Mouse (Mus musculus) limb, embryonic 10.5 days (tissue): ENCODE results near the gene Gm5294. TPM values are rescaled to one million over a fixed set of nuclear protein-coding genes. Genes with fewer than 3 reads are reported as not detected.
A peak's percentile ranks its signal among the peaks of the same experiment; 100 is the strongest.

Experiments
- DNase-seq: peaks from one replicate; pipeline ENCODE4 v3.0.0-alpha.2; 2017; ENCODE audit warnings: low spot score
- H3K27ac ChIP-seq: fragments of 300-500 bp; sonication (generic); 2 replicates; pipeline ENCODE4 v1.5.1; 2016; ENCODE audit warnings: mild to moderate bottlenecking
- H3K27me3 ChIP-seq: fragments of 300-500 bp; sonication (generic); 2 replicates; pipeline ENCODE4 v1.6.1; 2016; ENCODE audit warnings: low read depth, mild to moderate bottlenecking; ENCODE audit not compliant: poor library complexity, severe bottlenecking
- H3K36me3 ChIP-seq: fragments of 300-500 bp; sonication (generic); 2 replicates; pipeline ENCODE4 v1.6.1; 2016; ENCODE audit warnings: mild to moderate bottlenecking, moderate library complexity
- H3K4me1 ChIP-seq: fragments of 300-500 bp; sonication (generic); 2 replicates; pipeline ENCODE4 v1.6.1; 2016
- H3K4me3 ChIP-seq: fragments of 300-500 bp; sonication (generic); 2 replicates; pipeline ENCODE4 v1.5.1; 2016; ENCODE audit warnings: mild to moderate bottlenecking, moderate library complexity
- H3K9me3 ChIP-seq: fragments of 300-500 bp; sonication (generic); replicated peaks from 2 replicates; pipeline ENCODE4 v1.6.1; 2016; ENCODE audit warnings: mild to moderate bottlenecking
- WGBS: fragments of 180-500 bp; shearing (Covaris S2); methylation state at CpG from one replicate; pipeline ENCODE4 v1.1.7; 2016; 5-methylcytosine and 5-hydroxymethylcytosine counted together
- polyA plus RNA-seq: library from polyadenylated mRNA; unstranded; fragments of >200 nt; fragmentation: Nextera tagmentation; extraction: Ambion mirVana; gene quantifications from 2 replicates; pipeline ENCODE4 v1.2.1, GENCODE M21; 2016

The Gm5294 gene
- polyA plus RNA-seq, 1 experiment from 2014 or later: not detected

GRCm38 (mm10) chr5:138852151-138852550 is 32.3 kb downstream of the Gm5294 start:
- H3K27ac ChIP-seq: no peak overlapping the region
- no peak for DNase-seq
- peaks cover 11% of the 10 kb centered on the region for H3K4me1 ChIP-seq
- H3K9me3 ChIP-seq: no peaks in the 10 kb centered on the region
- H3K4me3 ChIP-seq: no peak overlapping the region
- H3K27me3 ChIP-seq: peaks cover 13% of the 10 kb centered on the region; the same call in 1 of the 2 replicates
- WGBS: 60% methylated on average over 4 of the region's 4 CpGs
- H3K36me3 ChIP-seq: no peaks in the 10 kb centered on the region

GRCm38 (mm10) chr5:138853349-138853748 is 33.5 kb downstream of the Gm5294 start:
- no peaks in the 10 kb centered on the region for H3K9me3 ChIP-seq
- no peak for DNase-seq
- no peaks in the 10 kb centered on the region for H3K36me3 ChIP-seq
- H3K4me1 ChIP-seq: peaks cover 2% of the 10 kb centered on the region
- peaks cover 9% of the 10 kb centered on the region; the same call in 1 of the 2 replicates for H3K27me3 ChIP-seq
- WGBS: 84% methylated on average over 2 of the region's 2 CpGs
- no peak overlapping the region for H3K4me3 ChIP-seq
- H3K27ac ChIP-seq: no peak overlapping the region

GRCm38 (mm10) chr5:138857010-138857617 is 37.2 kb downstream of the Gm5294 start:
- DNase-seq: peak; percentile 80
- Histone ChIP-seq H3K36me3 (no peaks in the 10 kb centered on the region), H3K4me3 (no peak overlapping the region), H3K27me3 (no peaks in the 10 kb centered on the region), H3K4me1 (no peaks in the 10 kb centered on the region; the same call in 1 of the 2 replicates), H3K27ac (no peak overlapping the region), H3K9me3 (no peaks in the 10 kb centered on the region)
- 38% methylated on average over 9 of the region's 9 CpGs for WGBS

- no peaks in the 10 kb centered on the region for H3K36me3 ChIP-seq
- H3K27ac ChIP-seq: no peak overlapping the region
- H3K9me3 ChIP-seq: no peaks in the 10 kb centered on the region
- no peak overlapping the region for H3K4me3 ChIP-seq
- WGBS: 72% methylated on average over 13 of the region's 13 CpGs
- no peak for DNase-seq
- H3K27me3 ChIP-seq: no peaks in the 10 kb centered on the region
- H3K4me1 ChIP-seq: no peaks in the 10 kb centered on the region; the same call in 1 of the 2 replicates
These were observed 38.0 kb downstream of the Gm5294 start for GRCm38 (mm10) chr5:138857811-138858251.

GRCm38 (mm10) chr5:138863681-138864146 is 43.8 kb downstream of the Gm5294 start:
- WGBS: 90% methylated on average over 7 of the region's 7 CpGs
- H3K36me3 ChIP-seq: no peaks in the 10 kb centered on the region
- H3K27ac ChIP-seq: no peak overlapping the region
- no peaks in the 10 kb centered on the region for H3K27me3 ChIP-seq
- no peaks in the 10 kb centered on the region for H3K9me3 ChIP-seq
- no peak overlapping the region for H3K4me3 ChIP-seq
- H3K4me1 ChIP-seq: peaks cover 10% of the 10 kb centered on the region; the same call in 1 of the 2 replicates
- no peak for DNase-seq

DNA sequence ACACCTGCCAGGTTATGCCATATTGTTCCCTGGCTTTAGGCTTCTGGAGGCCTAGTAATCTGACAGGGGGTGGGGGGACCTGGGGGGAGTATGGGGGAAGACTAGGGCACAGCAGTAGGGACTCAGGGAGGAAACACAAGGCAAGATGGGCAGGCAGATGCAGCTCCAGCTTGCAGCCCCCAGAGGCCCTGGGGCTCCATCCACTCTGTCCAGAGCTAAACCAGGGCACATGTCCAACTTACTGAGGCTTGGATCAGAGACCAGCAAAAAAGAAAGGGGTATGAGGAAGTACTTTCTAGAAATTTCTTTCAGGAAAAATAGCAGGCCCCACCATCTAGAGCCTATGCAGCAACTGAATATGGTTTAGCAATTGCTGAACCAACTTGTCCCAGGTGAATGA is 44.3 kb downstream of the Gm5294 start:
- H3K27me3 ChIP-seq: no peaks in the 10 kb centered on the region
- DNase-seq: no peak
- no peaks in the 10 kb centered on the region for H3K9me3 ChIP-seq
- H3K27ac ChIP-seq: no peak overlapping the region
- no peak overlapping the region for H3K4me3 ChIP-seq
- H3K4me1 ChIP-seq: peaks cover 11% of the 10 kb centered on the region; the same call in 1 of the 2 replicates
- H3K36me3 ChIP-seq: no peaks in the 10 kb centered on the region

DNA sequence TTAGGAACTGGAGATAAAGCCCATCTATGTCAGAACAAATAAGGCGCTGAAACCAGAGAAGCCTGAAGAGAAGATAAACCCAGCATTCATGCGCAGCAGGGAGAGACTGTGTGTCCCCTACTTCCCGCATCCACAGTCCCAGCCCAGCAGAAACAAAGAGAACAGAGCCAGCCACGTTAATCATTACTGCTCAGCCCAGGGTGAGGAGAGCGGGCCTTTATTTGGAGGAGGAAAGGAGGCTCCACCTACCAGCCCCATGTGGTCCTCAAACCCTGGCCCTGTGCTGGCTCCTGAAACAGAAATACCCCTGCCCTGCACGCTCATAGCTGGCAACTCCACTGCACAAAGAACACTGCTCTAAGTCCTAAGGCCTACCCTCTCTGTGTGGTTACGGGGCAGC is 45.0 kb downstream of the Gm5294 start:
- Histone ChIP-seq H3K27ac (no peak overlapping the region), H3K4me3 (no peak overlapping the region), H3K4me1 (peaks cover 11% of the 10 kb centered on the region; the same call in 1 of the 2 replicates), H3K27me3 (no peaks in the 10 kb centered on the region), H3K36me3 (no peaks in the 10 kb centered on the region), H3K9me3 (no peaks in the 10 kb centered on the region)
- no peak for DNase-seq
- WGBS: 69% methylated on average over 7 of the region's 7 CpGs

GRCm38 (mm10) chr5:138865637-138866036 is 45.8 kb downstream of the Gm5294 start:
- H3K36me3 ChIP-seq: no peaks in the 10 kb centered on the region
- no peaks in the 10 kb centered on the region for H3K9me3 ChIP-seq
- H3K27me3 ChIP-seq: no peaks in the 10 kb centered on the region
- 73% methylated on average over 4 of the region's 4 CpGs for WGBS
- peaks cover 11% of the 10 kb centered on the region; the same call in 1 of the 2 replicates for H3K4me1 ChIP-seq
- no peak for DNase-seq
- H3K4me3 ChIP-seq: no peak overlapping the region
- no peak overlapping the region for H3K27ac ChIP-seq

Other genes with a start within 250 kb of the Gm5294 start
- gene Zfp68, start 200.3 kb upstream of the Gm5294 start, polyA plus RNA-seq: 58.4 and 70.5 TPM in 2 replicates
- gene A430033K04Rik, start 197.2 kb upstream of the Gm5294 start, polyA plus RNA-seq: 9.3 and 13.4 TPM in 2 replicates
- 1.1 and 1.3 TPM in 2 replicates for gene Fam20c, start 65.6 kb upstream of the Gm5294 start, polyA plus RNA-seq
- 26.8 and 28.8 TPM in 2 replicates for gene Pdgfa, start 177.3 kb downstream of the Gm5294 start, polyA plus RNA-seq